Mouse (Mus musculus) ES-Bruce4 (cell line): Measurements from ENCODE around the gene Iffo2.

ENCODE experiments used
- CTCF ChIP-seq: IDR thresholded peaks from one replicate; pipeline ENCODE4 v1.8.1; 2011; ENCODE audit warnings: low read depth, low read length
- EP300 ChIP-seq: IDR thresholded peaks from 2 replicates; pipeline ENCODE4 v1.6.1; 2011; ENCODE audit warnings: low read depth, low read length; ENCODE audit not compliant: insufficient read depth
- POLR2A ChIP-seq: IDR thresholded peaks from one replicate; pipeline ENCODE4 v1.8.1; 2011; ENCODE audit warnings: low read length; ENCODE audit not compliant: insufficient read depth

DNA sequence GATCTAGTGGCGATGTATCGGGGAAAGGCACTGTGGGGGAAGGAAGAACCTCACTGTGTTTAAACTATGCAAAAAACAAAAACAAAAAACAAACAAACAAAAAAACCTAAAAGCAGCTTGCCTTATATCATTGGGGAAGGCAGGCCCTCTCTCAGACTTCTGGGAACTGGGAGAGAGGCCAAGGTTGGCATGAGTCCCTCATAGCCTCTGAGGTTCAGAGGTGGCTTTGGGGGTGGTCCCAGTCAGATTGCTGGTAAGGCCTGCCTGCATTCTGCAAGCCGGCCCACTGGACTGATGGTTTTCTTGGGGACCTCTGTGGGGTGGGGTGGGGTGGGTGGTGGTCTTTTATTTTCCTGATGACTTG is 86.6 kb downstream of the Iffo2 start:
- TF ChIP-seq POLR2A (no peak), CTCF (no peak), EP300 (no peak)
